Mouse (Mus musculus): ENCODE results near the gene Ice2. TPM values are rescaled to one million over a fixed set of nuclear protein-coding genes. Genes with fewer than 3 reads are reported as not detected.

Ice2 gene
- total and polyA plus RNA-seq, 3 experiments = 11.6 to 14.6 TPM; not detected in 1

- TF ChIP-seq NELFE (IDR thresholded peaks at IDR 0.05; ENCODE audit: low read depth, low read length) = no peak
- no peak for TF ChIP-seq MAFK (IDR thresholded peaks at IDR 0.05; ENCODE audit: borderline replicate concordance, low read depth, low read length)
- no peak for TF ChIP-seq GATA1 (IDR thresholded peaks at IDR 0.05; ENCODE audit: low read depth, low read length)
- no peak for TF ChIP-seq ZNF384 (IDR thresholded peaks at IDR 0.05; ENCODE audit: low read depth, low read length)
- no peak for TF ChIP-seq POLR2AphosphoS2 (IDR thresholded peaks at IDR 0.05; ENCODE audit: low read length)
- no peak for TF ChIP-seq ZC3H11A (IDR thresholded peaks at IDR 0.05; ENCODE audit: low read depth, low read length)
- TF ChIP-seq MEF2A (IDR thresholded peaks at IDR 0.05; ENCODE audit: extremely low read depth, insufficient replicate concordance, low read depth, low read length, poor library complexity, severe bottlenecking) = no peak
- TF ChIP-seq POLR2A (IDR thresholded peaks at IDR 0.05; ENCODE audit: control insufficient read depth in 1 of 2, insufficient read depth in 1 of 2, low read depth in 1 of 2, low read length in 2 of 2, poor library complexity in 1 of 2) = no peak
- TF ChIP-seq MAZ (IDR thresholded peaks at IDR 0.05; ENCODE audit: low read depth, low read length) = no peak
- TF ChIP-seq SMC3 (IDR thresholded peaks at IDR 0.05; ENCODE audit: low read depth, low read length) = no peak
- TF ChIP-seq GABPA (IDR thresholded peaks at IDR 0.05; ENCODE audit: low read depth, low read length) = no peak
- no peak for TF ChIP-seq E2F4 (IDR thresholded peaks at IDR 0.05; ENCODE audit: borderline replicate concordance, low read depth, low read length)
- TF ChIP-seq TAL1 (IDR thresholded peaks at IDR 0.05; ENCODE audit: low read length) = no peak
- no peak for TF ChIP-seq ZKSCAN1 (IDR thresholded peaks at IDR 0.05; ENCODE audit: low read depth, low read length)
- TF ChIP-seq ELF1 (IDR thresholded peaks at IDR 0.05; ENCODE audit: low read depth, low read length) = no peak
- no peak overlapping the region for H3K27ac ChIP-seq (ENCODE audit: control insufficient read depth, low read depth, low read length)
- H3K27me3 ChIP-seq (ENCODE audit: control insufficient read depth in 1 of 2, insufficient read depth in 2 of 2, low read length in 2 of 2) = no peaks in the 10 kb centered on the region
- DNase-seq (ENCODE audit: low read depth, low spot score) = no peak
- no peak overlapping the region for H3K4me3 ChIP-seq (ENCODE audit: control insufficient read depth in 1 of 2, insufficient read depth in 1 of 2, low read depth in 2 of 2, low read length in 2 of 2)
- H3K79me2 ChIP-seq (ENCODE audit: control insufficient read depth, insufficient read depth, low read length, poor library complexity) = no peaks in the 10 kb centered on the region
- H3K9ac ChIP-seq (ENCODE audit: control insufficient read depth, low read depth, low read length, poor library complexity, severe bottlenecking) = no peak overlapping the region
- H3K9me3 ChIP-seq (replicated peaks; ENCODE audit: insufficient read depth, low read length) = no peaks in the 10 kb centered on the region
- no peaks in the 10 kb centered on the region; a peak in 1 of 4 replicates for H3K36me3 ChIP-seq (ENCODE audit: control insufficient read depth in 1 of 2, insufficient read depth in 2 of 2, low read length in 2 of 2)
- H3K4me1 ChIP-seq (ENCODE audit: control insufficient read depth in 1 of 2, insufficient read depth in 2 of 2, low read length in 2 of 2) = no peaks in the 10 kb centered on the region
Observed at GRCm38 (mm10) chr9:69475873-69476272, 78.2 kb downstream of the Ice2 start.

GRCm38 (mm10) chr9:69477195-69477823 lies 79.6 kb downstream of the Ice2 start:
- DNase-seq (ENCODE audit: low read depth, low spot score) = no peak
- H3K9ac ChIP-seq (ENCODE audit: control insufficient read depth, low read depth, low read length, poor library complexity, severe bottlenecking) = no peak overlapping the region
- TF ChIP-seq NELFE (IDR thresholded peaks at IDR 0.05; ENCODE audit: low read depth, low read length) (no peak), ZKSCAN1 (IDR thresholded peaks at IDR 0.05; ENCODE audit: low read depth, low read length) (no peak), SIN3A (IDR thresholded peaks at IDR 0.05; ENCODE audit: low read length) (no peak), MAFK (IDR thresholded peaks at IDR 0.05; ENCODE audit: borderline replicate concordance, low read depth, low read length) (no peak)
- no peaks in the 10 kb centered on the region for H3K9me3 ChIP-seq (replicated peaks; ENCODE audit: insufficient read depth, low read length)
- H3K27ac ChIP-seq (ENCODE audit: control insufficient read depth, low read depth, low read length) = no peak overlapping the region
- no peaks in the 10 kb centered on the region for H3K4me1 ChIP-seq (ENCODE audit: control insufficient read depth in 1 of 2, insufficient read depth in 2 of 2, low read length in 2 of 2)
- no peak overlapping the region for H3K4me3 ChIP-seq (ENCODE audit: control insufficient read depth in 1 of 2, insufficient read depth in 1 of 2, low read depth in 2 of 2, low read length in 2 of 2)
- H3K27me3 ChIP-seq (ENCODE audit: control insufficient read depth in 1 of 2, insufficient read depth in 2 of 2, low read length in 2 of 2) = no peaks in the 10 kb centered on the region
- peaks cover 0 to 2% of the 10 kb centered on the region in 2 experiments; a peak in 1 of 4 replicates for H3K36me3 ChIP-seq (ENCODE audit: control insufficient read depth in 1 of 2, insufficient read depth in 2 of 2, low read length in 2 of 2)
- H3K79me2 ChIP-seq (ENCODE audit: control insufficient read depth, insufficient read depth, low read length, poor library complexity) = no peaks in the 10 kb centered on the region

All from MEL (cell line).